Mouse (Mus musculus): ENCODE data around the gene Tmeff2. TPM values are rescaled to one million over a fixed set of nuclear protein-coding genes. Genes with fewer than 3 reads are reported as not detected.

Tmeff2 gene
- total RNA-seq, 2 experiments from 2014 or later, result 46.9 to 49.9 TPM

DNA sequence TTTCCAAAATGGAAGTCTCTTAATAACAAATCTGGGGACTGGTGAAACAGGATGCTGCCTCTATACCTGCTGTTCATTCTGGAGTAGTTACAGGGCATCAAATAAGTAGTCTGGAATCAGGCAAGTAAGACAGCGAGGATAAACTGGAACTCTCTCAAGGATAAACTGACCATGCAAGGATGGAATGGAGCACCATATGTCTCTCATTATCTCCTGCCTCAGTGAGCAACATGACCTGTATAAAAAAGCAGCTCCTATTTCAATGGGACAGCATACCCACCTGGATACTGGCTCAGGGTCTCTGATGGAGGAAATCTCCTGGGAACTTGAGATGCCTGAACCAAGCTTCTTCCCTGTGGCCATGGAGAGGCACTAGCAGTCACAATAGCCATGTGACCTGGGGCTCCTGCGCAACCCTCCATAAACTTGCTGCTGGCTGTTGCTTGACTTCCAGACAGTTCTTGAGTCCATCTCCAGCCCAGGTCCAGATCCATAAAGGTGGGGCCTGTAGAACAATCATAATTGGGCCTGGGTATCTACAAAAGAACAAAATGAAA lies 200.7 kb downstream of the Tmeff2 start:
- no peak for DNase-seq (ENCODE audit: low spot score in 2 of 2)

DNA sequence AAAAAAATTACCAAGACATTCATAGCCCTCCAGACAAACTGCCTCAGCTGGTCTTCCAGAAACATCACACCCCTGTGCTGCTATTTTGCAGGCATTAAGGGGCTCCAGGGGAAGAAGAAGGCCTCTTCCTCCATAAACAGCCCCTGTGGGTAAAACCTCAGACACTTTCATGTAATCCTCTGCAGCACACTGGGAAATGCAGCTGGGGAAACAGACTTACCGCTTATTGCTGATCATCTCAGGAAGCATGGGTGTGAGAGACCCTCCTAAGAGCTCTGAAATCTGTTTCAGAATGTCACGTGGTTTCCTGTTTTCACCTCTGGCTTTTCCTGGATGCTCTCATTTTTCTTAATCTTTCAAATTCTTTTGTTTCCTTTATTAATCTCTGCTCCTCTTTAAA lies 204.3 kb downstream of the Tmeff2 start:
- DNase-seq (ENCODE audit: low spot score in 2 of 2), result no peak

DNA sequence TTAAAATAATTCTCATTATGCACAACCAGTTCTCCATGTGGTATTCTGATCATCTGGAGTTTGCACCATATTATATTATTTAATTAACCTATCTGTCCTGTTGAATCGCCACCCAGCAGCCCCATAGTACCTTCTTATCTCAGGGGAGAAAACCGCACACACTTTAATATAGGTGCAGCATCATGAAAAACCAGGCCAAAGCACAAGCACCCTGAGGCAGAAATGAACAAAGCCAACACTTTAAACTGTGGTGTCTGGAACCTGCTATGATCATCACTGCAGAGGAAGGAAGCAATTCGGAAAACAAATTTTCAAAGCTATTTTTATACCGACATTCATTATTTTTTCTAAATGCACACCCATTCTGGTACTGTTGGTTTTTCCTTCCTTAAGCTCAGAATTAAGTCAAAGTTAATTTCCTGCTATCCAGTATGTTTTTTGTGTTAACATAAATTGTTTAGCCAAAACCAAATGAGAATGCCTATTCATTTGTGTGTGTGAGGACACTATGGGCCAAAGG lies 206.0 kb downstream of the Tmeff2 start:
- DNase-seq (ENCODE audit: low spot score in 2 of 2), result no peak

DNA sequence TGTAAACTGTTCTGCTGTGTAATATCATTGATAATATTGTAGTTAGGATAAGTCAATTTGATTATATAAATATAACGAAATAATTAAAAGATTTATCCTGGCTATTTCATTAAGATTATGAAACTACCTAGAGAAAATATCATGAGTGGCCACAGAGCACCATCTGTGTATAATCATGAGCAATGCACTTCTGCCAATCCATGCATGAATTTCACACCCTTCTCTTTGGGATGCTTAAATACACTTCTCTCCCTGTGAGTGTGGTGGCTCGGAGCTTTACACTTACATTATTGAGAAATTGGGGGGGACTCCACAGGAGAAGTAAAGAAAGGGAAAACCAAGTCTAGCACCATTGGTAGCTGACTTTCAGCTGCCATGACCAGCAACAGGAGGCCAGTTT lies 206.9 kb downstream of the Tmeff2 start:
- no peak for DNase-seq (ENCODE audit: low spot score in 2 of 2)

DNA sequence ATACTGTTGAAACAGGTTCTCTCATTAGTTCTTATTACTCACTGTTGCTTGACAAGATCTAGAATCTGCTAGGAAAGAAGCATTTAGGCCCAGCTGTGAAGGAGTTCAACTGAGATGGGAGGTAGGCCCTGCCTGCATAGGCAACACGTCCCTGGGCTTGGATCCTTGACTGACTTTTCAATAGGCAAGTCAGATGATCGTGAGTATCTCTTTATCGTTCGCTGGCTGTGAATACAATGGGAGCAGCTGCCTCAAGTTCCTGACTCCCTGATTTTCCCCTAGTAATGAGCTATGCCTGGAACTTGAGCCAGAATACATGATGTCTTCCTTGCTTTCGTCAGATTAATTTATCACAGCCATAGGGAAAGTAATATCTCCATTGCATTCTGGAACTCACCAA lies 214.3 kb downstream of the Tmeff2 start:
- DNase-seq (ENCODE audit: low spot score in 2 of 2), result no peak

DNA sequence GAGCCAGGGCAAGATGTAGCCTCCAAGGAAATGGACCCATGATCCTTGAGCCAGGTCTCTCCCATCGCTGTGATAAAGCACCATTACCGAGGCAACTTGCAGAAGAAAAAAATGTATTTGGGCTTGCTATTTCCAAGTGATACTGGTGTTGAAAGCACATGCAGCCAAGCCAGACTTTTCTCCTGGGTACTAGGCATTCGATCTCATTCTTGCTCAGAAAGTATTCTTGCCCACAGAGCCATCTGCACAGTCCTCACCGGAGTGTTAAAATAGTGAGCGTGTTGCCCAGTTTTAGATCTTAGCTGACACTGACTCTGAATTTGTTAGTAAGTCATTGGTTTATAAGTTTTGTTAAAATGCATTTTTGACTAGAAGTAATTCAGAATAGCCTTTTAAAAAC lies 215.3 kb downstream of the Tmeff2 start:
- peak; percentile 25 to 60 for DNase-seq (ENCODE audit: low spot score in 2 of 2)

DNA sequence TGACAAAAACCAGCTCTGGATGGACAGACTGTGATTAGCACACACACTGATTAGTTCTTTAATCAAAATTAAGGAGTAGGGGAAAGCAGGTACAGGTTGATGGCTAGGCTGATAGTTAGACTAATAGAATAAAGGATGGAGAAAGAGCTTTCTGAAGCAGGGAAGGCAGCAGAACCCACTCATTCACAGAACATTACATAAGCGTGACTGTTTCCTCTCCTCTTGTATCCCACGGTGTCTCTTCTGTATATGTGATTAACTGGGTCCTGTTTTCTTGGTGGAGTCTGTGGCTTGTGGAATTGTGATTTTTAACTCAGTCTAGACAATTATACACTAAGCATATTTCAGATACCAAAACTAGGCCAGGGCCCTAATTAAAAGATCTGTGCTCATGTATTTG lies 217.4 kb downstream of the Tmeff2 start:
- DNase-seq (ENCODE audit: low spot score in 2 of 2), result no peak

DNA sequence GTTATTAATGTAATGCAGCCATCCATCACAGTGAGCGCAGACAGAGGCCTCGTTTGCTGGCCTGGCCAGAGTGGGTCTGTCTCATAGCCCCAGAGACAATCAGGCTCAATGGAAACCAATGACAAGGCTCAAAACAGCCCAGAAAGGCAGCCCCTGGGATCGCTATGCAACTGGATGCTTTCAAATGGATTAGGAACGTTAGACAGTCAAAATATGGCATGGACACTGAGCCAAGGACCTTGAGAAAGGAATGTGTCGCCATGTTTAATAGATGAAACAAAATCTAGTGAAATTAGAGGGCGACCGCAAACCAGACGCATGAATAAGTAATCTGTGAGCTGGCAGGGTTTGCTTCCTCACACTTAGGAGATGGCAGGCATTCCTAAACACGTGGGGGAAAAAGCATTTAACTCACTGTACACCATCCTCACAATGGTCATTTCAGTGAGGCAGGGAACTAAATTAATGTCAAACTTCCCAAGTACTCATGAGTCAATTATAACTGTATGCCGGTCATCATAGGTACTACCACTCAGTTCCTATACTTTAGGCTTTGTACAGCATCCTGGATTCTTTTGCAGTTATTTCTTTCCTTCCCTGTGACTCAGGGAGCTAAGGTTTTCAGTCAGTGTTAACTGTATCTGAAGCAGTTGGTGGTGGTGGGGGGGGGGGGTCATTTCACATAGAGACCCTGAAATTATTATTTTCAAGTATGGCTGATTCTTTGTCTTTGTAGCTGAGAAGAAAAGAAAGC lies 225.4 kb downstream of the Tmeff2 start:
- no peak for DNase-seq (ENCODE audit: low spot score in 2 of 2)

DNA sequence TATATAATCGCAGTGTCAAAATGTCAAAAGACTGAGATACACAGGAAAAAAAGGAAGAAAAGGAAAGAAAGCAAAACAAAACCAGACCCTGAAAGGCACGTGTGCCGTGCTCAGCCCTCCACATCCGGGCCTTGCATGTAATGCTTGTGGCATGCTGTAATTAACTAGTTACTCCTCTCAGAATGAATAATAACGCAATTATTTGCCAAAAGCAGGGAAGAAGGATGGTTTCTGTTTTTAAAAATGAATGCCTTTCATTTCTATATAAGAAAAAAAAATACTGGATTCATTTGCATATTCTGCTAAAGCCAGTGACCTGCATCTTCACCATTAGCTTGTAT lies 225.9 kb downstream of the Tmeff2 start:
- DNase-seq (ENCODE audit: low spot score in 2 of 2), result no peak

DNA sequence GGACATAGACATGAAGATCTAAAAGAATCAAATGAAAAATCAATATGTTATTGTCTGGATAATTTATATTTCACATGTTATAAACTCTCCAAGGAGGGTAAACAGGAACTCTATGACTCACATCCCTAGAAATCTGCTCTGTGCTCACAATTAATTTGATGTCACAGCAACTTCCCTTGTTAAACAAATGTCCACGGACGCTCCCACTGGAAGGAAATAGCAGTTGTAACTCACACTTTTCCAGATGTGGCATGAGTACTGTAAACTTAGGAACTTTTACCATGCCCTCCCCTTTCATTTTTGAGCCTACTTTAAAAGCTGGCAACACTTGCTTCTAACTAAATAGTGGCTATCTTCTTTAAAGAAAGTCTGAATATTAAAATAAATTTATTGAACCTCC lies 236.3 kb downstream of the Tmeff2 start:
- no peak for DNase-seq (ENCODE audit: low spot score in 2 of 2)

DNA sequence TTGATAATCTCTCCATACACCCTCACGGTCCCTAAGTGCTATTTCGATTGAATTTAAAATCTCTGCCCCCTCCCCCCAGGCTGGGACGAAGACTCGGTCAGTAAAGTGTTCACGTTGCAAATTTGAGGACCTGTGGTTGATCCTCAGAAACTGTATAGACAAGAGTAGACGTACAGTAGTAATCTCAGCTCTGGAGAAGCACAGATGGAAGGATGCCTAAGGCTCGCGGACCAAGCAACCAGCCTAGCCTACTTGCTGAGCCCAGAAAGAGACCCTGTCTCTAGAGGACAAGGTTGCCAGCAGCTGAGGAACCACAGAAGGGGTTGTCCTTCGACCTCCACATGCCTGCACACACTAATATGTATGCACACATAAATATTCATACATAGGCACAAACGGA lies 239.2 kb downstream of the Tmeff2 start:
- no peak for DNase-seq (ENCODE audit: low spot score in 2 of 2)

DNA sequence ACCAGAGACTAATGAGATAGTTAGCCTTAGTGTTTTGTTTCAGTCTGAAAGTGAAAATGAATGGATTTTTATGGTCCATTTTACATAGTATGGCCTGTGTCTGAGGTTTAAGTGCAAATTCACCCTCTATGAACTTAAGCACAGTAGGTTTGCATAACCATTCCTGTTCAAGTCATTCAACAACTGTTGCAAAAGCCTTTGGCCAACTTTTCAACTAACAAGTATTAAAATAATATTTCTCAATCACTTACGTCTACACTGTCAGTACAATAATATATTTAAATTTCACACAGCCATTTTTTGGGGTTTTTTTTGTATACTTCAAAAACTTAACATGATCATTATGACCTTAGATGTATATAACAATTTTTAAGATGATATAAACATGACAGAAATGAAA lies 240.9 kb downstream of the Tmeff2 start:
- DNase-seq (ENCODE audit: low spot score in 2 of 2), result no peak

DNA sequence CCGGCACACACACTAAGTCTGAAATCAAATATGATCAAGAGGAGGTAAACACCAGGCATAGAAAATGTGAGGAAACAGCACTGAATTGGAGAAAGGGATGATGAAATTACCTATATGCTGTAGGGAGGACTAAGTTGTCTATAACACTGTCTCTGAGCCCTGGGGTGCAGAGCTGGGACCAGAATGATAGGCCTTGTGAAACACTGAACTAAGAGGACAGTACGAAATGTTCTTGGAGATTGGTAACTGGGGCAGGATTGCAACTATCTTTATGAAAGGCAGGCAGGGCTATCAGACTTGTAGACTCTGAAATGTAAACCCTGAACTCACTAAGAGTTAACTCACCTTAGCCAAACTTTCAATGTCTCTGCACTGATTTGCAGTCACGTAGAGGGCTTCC lies 242.3 kb downstream of the Tmeff2 start:
- no peak for DNase-seq (ENCODE audit: low spot score in 2 of 2)

DNA sequence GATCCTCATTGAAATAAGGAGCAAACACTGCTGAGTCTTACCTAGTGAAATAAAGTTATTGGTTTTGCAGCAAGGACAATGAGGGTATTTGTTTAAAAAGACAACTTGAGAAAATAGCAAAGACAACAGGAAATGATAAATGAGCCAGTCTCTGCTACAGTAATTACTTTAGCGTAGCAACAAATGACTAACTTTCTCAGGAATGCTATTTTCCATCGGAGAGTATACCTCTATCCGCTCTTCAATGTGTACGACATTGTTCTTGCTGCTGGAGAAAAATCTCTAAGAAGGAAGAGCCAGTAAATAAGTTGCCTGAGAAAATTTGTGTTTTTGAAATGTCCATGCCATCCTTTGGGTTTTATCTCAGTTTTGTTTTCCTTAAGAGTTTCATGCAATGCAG lies 245.2 kb downstream of the Tmeff2 start:
- DNase-seq (ENCODE audit: low spot score in 2 of 2), result no peak

DNA sequence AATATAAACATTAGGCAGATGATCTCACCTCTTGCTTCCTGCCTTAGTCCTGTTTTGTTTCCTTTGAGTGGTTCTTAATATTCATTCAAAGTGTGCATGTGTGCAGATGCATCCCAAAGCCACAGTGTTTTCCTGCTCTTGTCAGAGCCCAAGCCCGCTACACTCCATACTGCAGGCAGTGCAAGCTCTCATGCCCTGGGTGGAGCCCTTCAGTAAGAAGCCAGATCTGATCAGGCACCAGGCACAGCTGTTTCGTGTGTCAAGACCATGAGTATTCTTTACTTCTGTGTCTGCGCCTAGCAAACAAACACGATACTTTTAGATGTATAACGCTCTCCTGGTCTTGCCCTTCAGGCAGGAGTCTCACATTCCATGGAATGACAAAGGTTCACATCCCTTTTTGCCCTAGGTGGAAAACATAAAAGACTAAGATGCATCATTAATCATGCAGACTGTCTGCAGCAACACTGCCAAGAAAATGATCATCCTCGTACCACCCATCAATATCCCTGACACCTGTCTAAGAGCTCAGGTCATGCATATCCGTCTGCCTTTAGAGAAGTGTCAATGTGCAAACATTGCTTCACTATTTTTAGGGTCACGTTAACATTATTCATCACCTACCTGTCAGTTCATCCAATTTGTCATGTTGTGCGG lies 248.2 kb downstream of the Tmeff2 start:
- no peak for DNase-seq (ENCODE audit: low spot score in 2 of 2)

DNA sequence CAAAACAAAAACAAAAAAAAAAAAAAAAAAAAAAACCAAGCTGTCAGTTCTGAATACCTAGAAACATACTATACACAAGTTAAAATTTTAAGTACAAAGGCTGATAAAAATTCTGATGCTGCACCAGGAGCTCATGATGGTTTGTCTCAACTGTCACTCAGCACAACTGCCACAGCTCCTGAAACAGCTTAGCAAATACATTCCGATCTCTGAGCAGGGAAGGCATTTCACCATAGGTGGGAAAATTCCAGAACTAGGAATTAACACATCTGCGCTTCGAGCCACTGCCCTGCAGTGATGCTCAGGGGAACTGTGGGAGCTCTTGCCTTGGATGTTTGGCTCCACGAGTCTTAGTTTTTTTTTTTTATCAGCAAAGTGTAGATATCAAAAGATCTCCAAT lies 249.0 kb downstream of the Tmeff2 start:
- no peak for DNase-seq (ENCODE audit: low spot score in 2 of 2)

DNA sequence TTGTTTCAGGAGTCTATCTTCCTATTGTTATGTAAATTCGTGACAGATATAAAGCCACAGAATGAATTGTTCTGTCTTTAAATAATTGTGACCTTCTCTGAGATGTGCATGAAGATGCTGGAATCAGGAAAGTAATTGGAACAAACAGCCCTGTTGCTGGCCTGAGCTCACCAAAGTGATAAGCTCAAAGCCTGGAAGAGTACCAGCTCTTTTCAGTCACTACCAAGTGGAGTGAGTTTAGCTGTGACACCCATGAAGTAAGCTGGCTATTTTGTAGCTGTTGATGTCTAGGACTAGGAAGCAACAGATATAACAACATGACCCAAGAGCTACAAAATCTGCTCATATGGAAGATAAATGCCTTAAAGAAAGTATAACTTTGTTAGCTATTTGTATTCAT lies 249.4 kb downstream of the Tmeff2 start:
- DNase-seq (ENCODE audit: low spot score in 2 of 2), result no peak

DNA sequence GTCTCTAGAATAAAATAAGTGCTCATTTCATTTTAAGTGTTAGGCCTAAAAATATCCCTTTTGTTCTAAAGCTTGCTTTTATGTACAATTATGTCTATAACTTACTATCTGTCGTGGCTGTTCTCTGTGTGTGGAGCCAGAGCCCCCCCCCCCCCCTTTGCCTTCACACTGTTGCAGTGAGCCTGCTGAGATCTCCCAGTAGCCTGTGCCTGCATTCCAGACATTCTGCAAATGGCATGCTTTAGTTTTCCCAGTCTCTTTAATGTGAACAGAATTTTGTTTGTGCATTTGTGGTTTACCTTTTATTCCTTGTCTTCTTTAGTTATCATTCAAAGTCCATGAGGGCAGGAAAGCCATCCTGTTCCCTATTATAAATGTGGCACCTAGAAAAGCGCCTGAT lies 251.6 kb downstream of the Tmeff2 start:
- DNase-seq (ENCODE audit: low spot score in 2 of 2), result no peak

DNA sequence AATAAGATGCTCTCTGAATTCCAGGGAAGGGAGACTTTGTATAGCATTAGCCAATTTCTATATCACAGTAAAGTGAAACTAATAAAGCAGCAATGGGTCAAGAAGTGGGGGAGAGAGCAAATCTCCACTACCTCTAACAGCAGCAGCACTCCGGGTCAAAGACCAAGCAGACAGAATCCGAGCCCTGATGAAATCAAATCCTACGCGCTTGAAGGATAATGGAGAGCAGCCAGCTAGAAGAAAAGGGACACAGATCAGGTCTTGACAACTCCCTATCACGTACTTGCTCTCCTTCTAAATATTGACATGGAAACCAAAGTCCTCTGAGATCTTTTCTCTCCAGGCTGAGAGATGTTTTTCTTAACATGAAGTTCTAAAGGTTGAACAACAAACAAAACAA lies 252.4 kb downstream of the Tmeff2 start:
- no peak for DNase-seq (ENCODE audit: low spot score in 2 of 2)

DNA sequence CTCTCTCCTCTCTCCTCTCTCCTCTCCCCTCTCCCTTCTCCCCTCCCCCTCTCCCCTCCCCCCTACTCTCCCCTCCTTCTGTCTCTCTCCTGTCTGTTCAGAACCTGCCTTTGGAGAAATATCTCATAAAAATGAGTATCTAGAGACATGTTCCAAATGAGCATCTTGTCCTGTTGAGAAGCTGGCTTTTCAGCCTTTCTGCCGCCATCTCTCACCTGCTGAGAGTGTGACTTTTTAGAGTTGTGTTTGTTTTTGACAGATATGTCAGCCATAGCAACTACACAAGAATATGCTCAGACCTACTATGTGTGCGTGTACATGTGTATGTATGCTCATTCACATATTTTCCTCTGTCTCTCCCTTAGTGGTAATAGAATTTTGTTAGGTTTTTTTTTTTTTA lies 283.8 kb downstream of the Tmeff2 start:
- DNase-seq (ENCODE audit: low spot score in 2 of 2), result no peak

DNA sequence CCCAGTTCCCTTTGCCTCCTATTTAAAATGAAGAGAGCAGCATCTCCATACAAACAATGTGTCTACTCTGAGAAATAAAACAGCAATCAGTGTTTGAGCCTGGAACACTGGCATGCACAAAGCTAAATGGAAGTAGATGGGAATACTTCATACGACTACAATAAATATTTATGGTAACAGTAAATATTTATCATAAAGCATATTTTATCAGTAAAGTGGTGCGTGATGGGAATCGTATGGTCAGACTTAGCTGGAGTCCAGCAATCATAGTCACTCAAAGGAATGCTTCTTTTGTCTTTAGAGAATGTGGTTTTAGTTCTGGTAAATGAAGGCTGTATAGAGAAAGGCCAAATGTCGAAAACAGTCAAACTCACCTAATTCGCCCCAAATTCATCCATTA lies 288.6 kb downstream of the Tmeff2 start:
- DNase-seq (ENCODE audit: low spot score in 2 of 2), result no peak

DNA sequence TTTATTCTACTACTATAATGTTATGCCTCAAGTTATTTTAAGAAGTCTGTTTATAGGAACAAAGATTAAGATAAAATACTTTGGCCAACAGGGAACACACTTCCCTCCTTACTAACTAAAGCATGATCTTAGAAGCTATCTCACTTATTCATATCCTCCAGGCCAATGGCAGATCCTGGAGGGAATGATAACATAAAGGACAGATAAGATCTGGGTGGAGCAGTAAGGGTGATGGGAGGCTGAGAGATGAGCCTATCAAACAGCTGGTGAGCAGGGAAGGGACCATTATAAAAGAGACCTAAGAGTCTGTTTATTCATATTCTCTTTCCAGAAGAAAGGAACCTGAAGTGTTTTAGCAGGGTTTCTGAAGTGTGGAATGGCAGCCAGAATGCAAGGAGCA lies 290.8 kb downstream of the Tmeff2 start:
- DNase-seq (ENCODE audit: low spot score in 2 of 2), result no peak

Measured in left cerebral cortex, adult 18-20 months (tissue).